Mouse (Mus musculus) testis, adult 2 months (tissue): ENCODE results near the gene Tgfb1. TPM values are rescaled to one million over a fixed set of nuclear protein-coding genes. Genes with fewer than 3 reads are reported as not detected.
A peak's percentile ranks its signal among the peaks of the same experiment; 100 is the strongest.

Experiments used
- H3K27ac ChIP-seq: fragments of 200-500 bp; 2 replicates; pipeline ENCODE4 v1.5.1; 2012; ENCODE audit warnings: low read depth, low read length; ENCODE audit not compliant: control insufficient read depth, insufficient read depth
- H3K27me3 ChIP-seq: fragments of 200-500 bp; 2 replicates; pipeline ENCODE4 v1.6.1; 2012; ENCODE audit warnings: mild to moderate bottlenecking, low read length, moderate library complexity; ENCODE audit not compliant: control insufficient read depth, insufficient read depth
- H3K36me3 ChIP-seq: fragments of 200-500 bp; 2 replicates; pipeline ENCODE4 v1.6.1; 2012; ENCODE audit warnings: mild to moderate bottlenecking, low read length; ENCODE audit not compliant: control insufficient read depth, insufficient read depth
- H3K4me1 ChIP-seq: fragments of 200-500 bp; 2 replicates; pipeline ENCODE4 v1.6.1; 2012; ENCODE audit warnings: low read length; ENCODE audit not compliant: control insufficient read depth, insufficient read depth
- H3K4me3 ChIP-seq: fragments of 200-500 bp; 2 replicates; pipeline ENCODE4 v1.5.1; 2012; ENCODE audit warnings: low read depth, mild to moderate bottlenecking, low read length, moderate library complexity, mixed read lengths; ENCODE audit not compliant: control insufficient read depth
- CTCF ChIP-seq: fragments of 200-500 bp; IDR thresholded peaks from 2 replicates; pipeline ENCODE4 v1.5.1; 2012; ENCODE audit warnings: low read depth, mild to moderate bottlenecking, inconsistent platforms, low read length, moderate library complexity; ENCODE audit not compliant: control insufficient read depth, insufficient read depth, insufficient replicate concordance
- POLR2A ChIP-seq: fragments of 200-500 bp; IDR thresholded peaks from 2 replicates; pipeline ENCODE4 v1.6.1; 2012; ENCODE audit warnings: low read depth, mild to moderate bottlenecking, inconsistent platforms, low read length, moderate library complexity; ENCODE audit not compliant: control insufficient read depth
- polyA plus RNA-seq: library from polyadenylated mRNA; depleted of rRNA; stranded (reverse); fragments of >200 nt; gene quantifications from 2 replicates; pipeline ENCODE4 v1.2.3, GENCODE M21; 2012

The Tgfb1 gene
- polyA plus RNA-seq, 1 experiment, result 6.8 TPM

DNA sequence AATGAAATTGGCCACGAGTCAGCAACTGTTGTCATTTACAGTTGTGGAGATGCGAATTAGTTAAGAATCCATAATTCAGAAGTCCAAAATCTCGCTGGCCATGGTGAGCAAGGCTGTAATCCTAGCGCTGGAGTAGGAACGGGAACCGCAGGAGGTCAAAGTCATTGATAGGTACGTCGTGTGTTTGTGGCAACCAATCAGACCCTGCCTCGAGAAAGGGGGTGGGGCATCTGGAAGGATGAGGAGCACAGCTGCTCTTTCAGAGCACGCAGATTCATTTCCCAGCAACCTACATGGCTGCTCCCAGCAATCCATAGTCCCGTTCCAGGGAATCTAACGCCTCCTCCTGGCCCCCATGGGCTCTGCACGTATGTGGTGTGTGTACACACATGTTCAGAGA is 13.0 kb downstream of the Tgfb1 start:
- no peaks in the 10 kb centered on the region for H3K27me3 ChIP-seq
- no peak overlapping the region for H3K27ac ChIP-seq
- no peak for TF ChIP-seq CTCF
- TF ChIP-seq POLR2A, result no peak
- H3K4me3 ChIP-seq, result no peak overlapping the region
- H3K4me1 ChIP-seq, result peaks cover 6% of the 10 kb centered on the region
- no peaks in the 10 kb centered on the region for H3K36me3 ChIP-seq

DNA sequence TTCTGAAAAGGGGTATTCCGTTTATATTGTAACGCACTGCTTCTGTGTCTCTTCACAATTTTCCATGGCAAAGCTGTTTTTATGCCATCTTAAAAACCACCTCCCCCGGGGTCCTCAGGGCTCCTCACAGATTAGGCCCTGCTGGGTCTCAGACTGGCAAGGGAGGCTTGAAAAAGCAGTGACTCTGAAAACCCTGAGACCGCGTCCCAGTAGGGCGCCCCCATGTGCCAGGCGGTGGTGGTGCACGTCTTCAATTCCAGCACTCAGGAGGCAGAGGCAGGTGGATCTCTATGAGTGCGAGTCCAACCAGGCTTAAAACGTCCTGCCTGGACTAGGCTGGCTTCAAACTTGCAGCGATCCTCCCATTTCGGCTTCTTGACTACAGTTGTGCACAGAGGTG is 13.9 kb downstream of the Tgfb1 start:
- Histone ChIP-seq H3K27ac (no peak overlapping the region), H3K36me3 (no peaks in the 10 kb centered on the region), H3K4me1 (peaks cover 11% of the 10 kb centered on the region), H3K4me3 (no peak overlapping the region), H3K27me3 (no peaks in the 10 kb centered on the region)
- TF ChIP-seq CTCF (peak; percentile 87; the same call in 1 of the 2 replicates), POLR2A (no peak)

DNA sequence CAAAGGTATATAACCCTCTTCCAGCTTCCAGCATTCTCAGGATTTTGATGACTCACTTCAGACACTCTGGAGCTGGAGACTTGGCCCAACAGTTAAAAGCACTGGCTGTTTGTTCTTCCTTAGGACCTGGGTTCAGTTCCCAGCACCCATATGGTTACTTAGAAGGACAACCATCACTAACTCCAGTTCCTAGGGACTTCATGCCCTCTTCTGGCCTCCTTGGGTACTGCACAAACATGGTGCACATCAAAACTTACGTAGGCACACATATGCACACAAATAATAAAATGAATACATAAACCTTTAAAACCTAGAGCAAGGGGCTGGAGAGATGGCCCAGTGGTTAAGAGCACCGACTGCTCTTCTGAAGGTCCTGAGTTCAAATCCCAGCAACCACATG is 15.5 kb downstream of the Tgfb1 start:
- no peaks in the 10 kb centered on the region for H3K27me3 ChIP-seq
- H3K27ac ChIP-seq, result no peak overlapping the region
- H3K36me3 ChIP-seq, result no peaks in the 10 kb centered on the region
- TF ChIP-seq CTCF (no peak), POLR2A (no peak)
- no peak overlapping the region for H3K4me3 ChIP-seq
- H3K4me1 ChIP-seq, result peaks cover 14% of the 10 kb centered on the region

DNA sequence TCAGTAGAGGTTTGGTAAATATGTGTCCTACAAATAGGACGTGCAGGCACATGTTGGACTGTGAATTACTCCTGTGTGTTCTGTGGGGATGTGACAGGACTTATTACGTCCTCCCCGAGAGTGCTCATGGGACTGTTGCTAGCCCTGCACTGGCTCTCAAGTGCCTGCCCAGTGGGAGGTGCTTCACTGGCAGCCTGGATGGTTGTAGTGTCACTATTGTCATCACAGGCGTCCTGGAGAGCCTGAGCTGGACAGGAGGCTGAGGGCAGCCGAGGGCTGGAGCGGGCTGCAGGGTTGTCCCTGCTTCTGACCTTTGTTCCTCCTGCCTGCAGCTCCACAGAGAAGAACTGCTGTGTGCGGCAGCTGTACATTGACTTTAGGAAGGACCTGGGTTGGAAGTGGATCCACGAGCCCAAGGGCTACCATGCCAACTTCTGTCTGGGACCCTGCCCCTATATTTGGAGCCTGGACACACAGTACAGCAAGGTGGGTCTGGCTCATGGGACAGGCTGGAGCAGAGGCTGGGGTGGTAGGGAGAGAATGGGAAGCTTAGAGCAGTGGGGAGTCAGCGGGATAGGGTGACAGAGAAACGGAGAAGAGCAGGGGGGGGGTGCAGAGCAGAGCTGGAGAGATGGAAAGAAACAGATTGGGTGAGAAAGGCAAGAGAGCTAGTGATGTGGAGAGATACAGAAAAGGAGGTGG is 17.1 kb downstream of the Tgfb1 start:
- Histone ChIP-seq H3K36me3 (no peaks in the 10 kb centered on the region), H3K27me3 (no peaks in the 10 kb centered on the region), H3K27ac (no peak overlapping the region), H3K4me1 (peaks cover 19% of the 10 kb centered on the region), H3K4me3 (no peak overlapping the region)
- TF ChIP-seq CTCF (no peak), POLR2A (no peak)

- H3K4me1 ChIP-seq, result peaks cover 21% of the 10 kb centered on the region
- H3K27me3 ChIP-seq, result no peaks in the 10 kb centered on the region
- no peak for TF ChIP-seq POLR2A
- no peak for TF ChIP-seq CTCF
- no peak overlapping the region for H3K27ac ChIP-seq
- no peaks in the 10 kb centered on the region for H3K36me3 ChIP-seq
- no peak overlapping the region; the same call in 1 of the 2 replicates for H3K4me3 ChIP-seq
These were observed 18.0 kb downstream of the Tgfb1 start for GRCm38 (mm10) chr7:25704716-25705364.

GRCm38 (mm10) chr7:25705801-25706251 is 19.0 kb downstream of the Tgfb1 start:
- H3K27ac ChIP-seq, result 0 out of 2 replicates have a peak overlapping the region, but pooled peaks have one; percentile 14

GRCm38 (mm10) chr7:25706578-25707170 is 19.9 kb downstream of the Tgfb1 start:
- Histone ChIP-seq H3K27me3 (no peaks in the 10 kb centered on the region), H3K27ac (peak overlapping the region; percentile 19; the same call in 1 of the 2 replicates), H3K4me1 (peaks cover 19% of the 10 kb centered on the region), H3K4me3 (no peak overlapping the region), H3K36me3 (no peaks in the 10 kb centered on the region)
- TF ChIP-seq CTCF, result no peak
- no peak for TF ChIP-seq POLR2A

More at GRCm38 (mm10) chr7:25705801-25706251, 19.0 kb downstream of the Tgfb1 start:
- H3K27me3 ChIP-seq, result no peaks in the 10 kb centered on the region
- no peak for TF ChIP-seq POLR2A
- no peak for TF ChIP-seq CTCF
- no peak overlapping the region for H3K4me3 ChIP-seq
- peaks cover 20% of the 10 kb centered on the region for H3K4me1 ChIP-seq
- H3K36me3 ChIP-seq, result no peaks in the 10 kb centered on the region
